Mouse (Mus musculus): ENCODE data around the gene Nxnl1. TPM values are rescaled to one million over a fixed set of nuclear protein-coding genes. Genes with fewer than 3 reads are reported as not detected.

The Nxnl1 gene
- polyA plus RNA-seq, 1 experiment from 2014 or later = 0.06 TPM

DNA sequence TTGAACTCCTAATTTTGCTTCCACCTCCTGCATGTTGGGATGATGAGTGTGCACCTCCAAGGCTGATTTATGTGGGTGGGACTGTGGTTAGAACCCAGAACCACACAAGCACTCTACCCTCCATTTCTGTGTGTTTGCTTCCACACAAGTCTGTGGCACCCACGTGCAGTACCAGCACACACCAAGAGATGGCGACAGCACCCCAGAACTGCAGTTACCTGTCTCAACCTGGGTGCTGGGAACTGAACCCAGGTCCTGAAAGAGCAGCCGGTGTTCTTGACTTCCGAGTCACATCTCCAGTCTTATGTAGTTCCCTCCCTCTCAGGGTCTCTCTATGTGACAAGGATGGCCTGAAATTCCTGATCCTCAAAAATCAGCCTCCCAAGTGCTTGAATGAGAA lies 2.4 kb downstream of the Nxnl1 start:
- Histone ChIP-seq H3K4me3 (no peak overlapping the region), H3K4me1 (replicated peaks) (peaks cover 20% of the 10 kb centered on the region), H3K9me3 (no peaks in the 10 kb centered on the region; the same call in 1 of the 2 replicates), H3K27ac (replicated peaks) (no peak overlapping the region), H3K9ac (no peak overlapping the region), H3K4me2 (no peak overlapping the region), H3K27me3 (peaks cover 48% of the 10 kb centered on the region), H3K36me3 (no peaks in the 10 kb centered on the region)
- 91% methylated on average over 4 of the region's 4 CpGs for WGBS
- ATAC-seq (ENCODE audit: low FRiP score, low read depth) = no peak

DNA sequence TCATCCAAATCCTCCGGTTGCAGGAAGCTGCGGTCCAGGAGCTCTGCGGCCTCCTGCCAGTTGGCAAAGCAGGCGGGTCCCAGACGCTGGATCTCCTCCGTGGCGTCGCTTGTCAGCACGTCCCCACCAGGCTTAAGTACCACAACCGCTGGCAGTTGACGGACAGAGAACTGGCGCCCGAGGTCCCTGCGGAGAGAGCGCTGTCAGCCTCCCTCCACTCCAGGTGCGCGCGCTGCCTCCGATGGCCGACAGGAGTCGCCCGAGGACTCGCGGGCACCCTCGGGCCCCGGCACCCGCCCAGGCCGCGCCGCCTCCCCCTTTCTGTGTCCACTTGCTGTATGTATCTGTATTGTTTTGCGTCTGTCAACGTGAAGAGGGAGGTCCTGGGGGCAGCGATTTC lies 3.6 kb downstream of the Nxnl1 start:
- Histone ChIP-seq H3K27ac (replicated peaks) (no peak overlapping the region), H3K9ac (peak overlapping the region; percentile 40), H3K27me3 (peaks cover 60% of the 10 kb centered on the region), H3K4me1 (replicated peaks) (peaks cover 20% of the 10 kb centered on the region), H3K4me3 (peak overlapping the region; percentile 30), H3K9me3 (no peaks in the 10 kb centered on the region; the same call in 1 of the 2 replicates), H3K4me2 (peak overlapping the region; percentile 54), H3K36me3 (no peaks in the 10 kb centered on the region)
- WGBS = under 1% methylated on average over 33 of the region's 33 CpGs
- no peak for ATAC-seq (ENCODE audit: low FRiP score, low read depth)

GRCm38 (mm10) chr8:71561401-71561800 lies 5.0 kb downstream of the Nxnl1 start:
- Histone ChIP-seq H3K36me3 (no peaks in the 10 kb centered on the region), H3K9me3 (no peaks in the 10 kb centered on the region; the same call in 1 of the 2 replicates), H3K9ac (no peak overlapping the region), H3K27me3 (peaks cover 74% of the 10 kb centered on the region), H3K27ac (replicated peaks) (no peak overlapping the region), H3K4me3 (no peak overlapping the region), H3K4me1 (replicated peaks) (peaks cover 20% of the 10 kb centered on the region), H3K4me2 (no peak overlapping the region)
- no peak for ATAC-seq (ENCODE audit: low FRiP score, low read depth)
- 4% methylated on average over 15 of the region's 15 CpGs for WGBS

DNA sequence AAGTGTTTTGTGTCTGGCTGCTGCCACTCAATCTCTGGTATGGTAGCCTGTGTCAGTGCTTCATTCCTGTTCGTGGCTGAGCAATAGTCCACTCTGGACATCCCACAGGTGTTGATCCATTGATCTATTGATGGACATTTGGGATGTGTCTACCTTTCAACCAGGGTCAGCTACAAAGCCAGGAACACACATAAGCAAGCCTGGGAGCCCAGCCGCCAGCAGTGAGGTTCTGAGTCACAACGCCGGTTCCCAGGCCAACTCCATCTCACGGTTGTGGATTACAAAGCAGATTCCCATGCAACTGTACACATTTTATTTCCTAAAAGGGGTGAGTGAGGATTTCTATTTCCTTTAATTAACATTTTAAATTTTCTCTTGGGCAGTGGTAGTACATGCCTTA lies 5.6 kb downstream of the Nxnl1 start:
- H3K4me2 ChIP-seq = no peak overlapping the region
- no peak for ATAC-seq (ENCODE audit: low FRiP score, low read depth)
- WGBS = 84% methylated on average over 5 of the region's 5 CpGs
- no peaks in the 10 kb centered on the region for H3K36me3 ChIP-seq
- H3K9ac ChIP-seq = no peak overlapping the region
- peaks cover 80% of the 10 kb centered on the region for H3K27me3 ChIP-seq
- H3K9me3 ChIP-seq = no peaks in the 10 kb centered on the region; the same call in 1 of the 2 replicates
- peaks cover 20% of the 10 kb centered on the region for H3K4me1 ChIP-seq (replicated peaks)
- no peak overlapping the region for H3K27ac ChIP-seq (replicated peaks)
- no peak overlapping the region for H3K4me3 ChIP-seq

DNA sequence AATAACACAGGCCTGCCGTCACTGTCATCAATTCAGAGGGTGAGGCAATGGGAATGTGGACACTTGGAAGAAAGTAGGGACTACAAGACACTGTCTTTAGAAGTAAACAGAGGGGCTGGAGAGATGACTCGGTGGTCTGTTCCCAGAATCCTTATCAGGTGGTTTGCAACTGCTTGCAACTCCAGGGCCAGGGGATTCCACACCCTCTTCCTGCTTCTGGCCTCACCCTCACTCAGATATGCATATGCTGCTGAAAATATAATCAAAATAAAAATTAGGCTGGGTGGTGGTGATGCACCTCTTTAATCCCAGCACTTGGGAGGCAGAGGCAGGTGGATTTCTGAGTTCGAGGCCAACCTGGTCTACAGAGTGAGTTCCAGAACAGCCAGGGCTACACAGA lies 6.3 kb downstream of the Nxnl1 start:
- no peak overlapping the region for H3K4me3 ChIP-seq
- H3K4me1 ChIP-seq (replicated peaks) = peaks cover 20% of the 10 kb centered on the region
- H3K9ac ChIP-seq = no peak overlapping the region
- H3K27me3 ChIP-seq = peaks cover 81% of the 10 kb centered on the region
- H3K36me3 ChIP-seq = no peaks in the 10 kb centered on the region
- WGBS = 84% methylated on average over 3 of the region's 3 CpGs
- no peak overlapping the region for H3K4me2 ChIP-seq
- no peak overlapping the region for H3K27ac ChIP-seq (replicated peaks)
- no peak for ATAC-seq (ENCODE audit: low FRiP score, low read depth)
- no peaks in the 10 kb centered on the region; the same call in 1 of the 2 replicates for H3K9me3 ChIP-seq

DNA sequence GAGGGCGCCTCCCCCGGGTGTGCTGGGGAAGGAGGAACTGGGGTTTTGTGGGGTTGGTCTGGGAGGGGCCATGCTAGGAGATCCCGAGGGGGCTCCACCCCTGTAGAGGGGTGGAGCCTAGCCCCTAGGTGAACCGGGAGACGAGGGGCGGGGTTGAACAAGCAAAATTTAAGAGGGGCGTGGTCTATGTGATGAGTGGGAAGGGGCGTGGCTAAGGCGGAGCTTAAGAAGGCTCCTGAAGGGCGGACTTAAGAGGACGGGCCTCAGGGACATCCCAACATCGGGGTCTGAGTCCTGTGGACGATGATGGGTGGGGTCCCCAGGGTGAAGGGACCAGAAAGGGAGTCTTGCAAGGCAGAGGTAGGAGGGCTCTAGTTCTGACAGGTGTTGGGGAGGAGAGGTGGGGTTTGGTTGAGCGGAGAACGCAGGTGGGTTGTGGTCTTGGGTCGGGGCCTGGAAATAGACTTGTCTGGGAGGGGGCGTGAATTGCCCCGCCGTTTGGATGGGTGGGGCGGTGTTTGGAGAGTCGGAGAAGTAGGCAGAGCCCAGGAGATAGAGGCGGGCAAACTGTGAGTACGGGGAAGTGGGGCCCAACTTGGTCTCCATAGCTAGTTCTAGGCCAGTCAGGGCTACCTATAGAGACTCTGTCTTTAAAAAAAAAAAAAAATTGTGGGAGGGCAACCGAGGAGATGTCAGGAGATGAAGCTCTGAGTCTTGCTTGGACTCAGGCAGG lies 7.3 kb downstream of the Nxnl1 start:
- H3K4me3 ChIP-seq = peak overlapping the region; percentile 25
- H3K27ac ChIP-seq (replicated peaks) = no peak overlapping the region
- H3K4me2 ChIP-seq = peak overlapping the region; percentile 46
- no peak for ATAC-seq (ENCODE audit: low FRiP score, low read depth)
- H3K36me3 ChIP-seq = no peaks in the 10 kb centered on the region
- H3K27me3 ChIP-seq = peaks cover 84% of the 10 kb centered on the region
- 4% methylated on average over 24 of the region's 24 CpGs for WGBS
- H3K9me3 ChIP-seq = no peaks in the 10 kb centered on the region; the same call in 1 of the 2 replicates
- H3K9ac ChIP-seq = no peak overlapping the region
- peaks cover 20% of the 10 kb centered on the region for H3K4me1 ChIP-seq (replicated peaks)

DNA sequence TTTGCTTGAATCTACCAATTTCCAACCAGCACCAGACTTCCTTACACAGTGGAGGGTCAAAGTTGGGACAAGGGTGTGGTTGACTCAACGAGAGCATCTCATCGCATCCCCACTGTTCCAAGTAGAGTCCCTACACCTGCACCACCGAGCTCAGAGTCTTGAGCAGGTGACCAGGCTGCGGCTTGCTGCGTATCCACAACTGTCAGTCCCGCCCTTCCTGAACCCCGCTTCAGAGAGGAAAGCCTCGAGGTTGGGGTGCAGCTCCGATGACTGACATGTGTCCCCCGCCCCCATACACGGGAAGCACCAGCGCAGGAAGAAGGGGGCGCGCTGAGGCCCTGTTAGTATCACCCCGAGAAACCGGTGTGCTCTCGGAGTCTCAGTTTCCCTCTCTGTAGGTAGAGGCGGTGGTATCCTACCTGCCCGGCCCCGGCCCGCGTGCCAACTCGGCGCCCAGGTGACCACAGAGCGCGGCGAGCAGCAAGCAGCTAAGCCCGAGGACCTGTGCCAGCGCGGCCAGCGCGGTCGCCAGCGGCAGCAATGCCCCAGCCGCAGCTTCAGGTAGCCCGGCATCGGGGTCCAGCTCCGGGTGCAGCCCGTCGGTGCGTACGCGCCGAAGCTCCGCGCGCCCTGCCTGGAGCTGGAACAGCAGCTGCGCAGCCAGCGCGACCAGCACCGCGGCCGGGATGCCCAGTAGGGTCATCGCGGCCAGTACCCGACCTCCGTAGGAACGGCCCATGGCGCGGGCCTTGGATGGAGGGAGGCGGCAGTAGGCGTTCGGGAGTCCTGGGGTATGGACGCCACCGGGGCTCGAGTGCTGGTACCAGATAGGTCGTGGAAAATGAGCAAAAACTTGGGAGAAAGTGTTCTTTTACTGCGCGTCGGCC lies 8.1 kb downstream of the Nxnl1 start, which contains the start of gene Tmem221:
TSS of gene Tmem221 (minus strand) at position 801 of the 887 bp plus-strand sequence.
- ATAC-seq (ENCODE audit: low FRiP score, low read depth) = no peak

GRCm38 (mm10) chr8:71554644-71555043 lies 11.8 kb downstream of the Nxnl1 start:
- peaks cover 42% of the 10 kb centered on the region for H3K27me3 ChIP-seq
- H3K9ac ChIP-seq = no peak overlapping the region
- no peak for ATAC-seq (ENCODE audit: low FRiP score, low read depth)
- H3K4me3 ChIP-seq = no peak overlapping the region
- no peak overlapping the region for H3K27ac ChIP-seq (replicated peaks)
- no peaks in the 10 kb centered on the region for H3K9me3 ChIP-seq
- 81% methylated on average over 2 of the region's 2 CpGs for WGBS
- H3K36me3 ChIP-seq = no peaks in the 10 kb centered on the region
- peaks cover 11% of the 10 kb centered on the region for H3K4me1 ChIP-seq (replicated peaks)
- H3K4me2 ChIP-seq = no peak overlapping the region

More for the DNA sequence above, 8.1 kb downstream of the Nxnl1 start, which contains the start of gene Tmem221:
- Histone ChIP-seq H3K4me3 (peak within 1 kb of the TSS; percentile 25), H3K9ac (no peak within 1 kb of the TSS), H3K27ac (replicated peaks) (no peak within 1 kb of the TSS), H3K4me2 (peak within 1 kb of the TSS; percentile 46), H3K9me3 (no peaks in the 10 kb centered on the region), H3K4me1 (replicated peaks) (peaks cover 20% of the 10 kb centered on the region), H3K36me3 (no peaks in the 10 kb centered on the region), H3K27me3 (peaks cover 79% of the 10 kb centered on the region)
- WGBS = 4% methylated on average over 70 of the region's 70 CpGs

DNA sequence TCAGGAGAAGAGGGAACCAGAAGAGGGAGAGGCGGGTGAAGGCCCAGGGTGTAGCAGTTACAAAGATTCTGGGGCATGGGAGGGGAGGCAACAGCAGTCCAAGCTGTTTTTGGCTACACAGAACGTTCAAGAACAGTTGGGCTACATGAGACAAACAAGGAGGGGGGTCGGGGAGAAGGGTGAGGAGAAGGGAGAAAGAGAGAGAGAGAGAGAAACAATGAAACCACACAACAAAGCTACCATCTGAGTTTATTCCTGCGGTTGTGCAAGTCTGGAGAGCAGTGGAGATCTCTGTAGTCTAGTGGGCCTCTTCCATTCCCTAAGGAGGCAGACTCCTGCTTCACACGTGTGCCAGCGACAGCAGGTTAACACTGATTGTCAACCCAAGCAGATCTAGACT lies 12.4 kb downstream of the Nxnl1 start:
- H3K4me3 ChIP-seq = no peak overlapping the region
- ATAC-seq (ENCODE audit: low FRiP score, low read depth) = no peak
- H3K36me3 ChIP-seq = no peaks in the 10 kb centered on the region
- H3K4me1 ChIP-seq (replicated peaks) = peaks cover 9% of the 10 kb centered on the region
- no peak overlapping the region for H3K9ac ChIP-seq
- WGBS = 68% methylated on average over 6 of the region's 6 CpGs
- peaks cover 36% of the 10 kb centered on the region for H3K27me3 ChIP-seq
- H3K9me3 ChIP-seq = no peaks in the 10 kb centered on the region
- no peak overlapping the region for H3K27ac ChIP-seq (replicated peaks)
- H3K4me2 ChIP-seq = no peak overlapping the region

GRCm38 (mm10) chr8:71552770-71553169 lies 13.6 kb downstream of the Nxnl1 start:
- 70% methylated on average over 6 of the region's 6 CpGs for WGBS
- peaks cover 5% of the 10 kb centered on the region; the same call in 1 of the 2 replicates for H3K36me3 ChIP-seq
- H3K9ac ChIP-seq = no peak overlapping the region
- H3K9me3 ChIP-seq = no peaks in the 10 kb centered on the region
- no peaks in the 10 kb centered on the region for H3K4me1 ChIP-seq (replicated peaks)
- no peak overlapping the region for H3K27ac ChIP-seq (replicated peaks)
- H3K4me2 ChIP-seq = no peak overlapping the region
- H3K27me3 ChIP-seq = peaks cover 24% of the 10 kb centered on the region
- no peak overlapping the region for H3K4me3 ChIP-seq
- no peak for ATAC-seq (ENCODE audit: low FRiP score, low read depth)

GRCm38 (mm10) chr8:71550754-71551153 lies 15.6 kb downstream of the Nxnl1 start:
- H3K4me1 ChIP-seq (replicated peaks) = no peaks in the 10 kb centered on the region
- H3K27ac ChIP-seq (replicated peaks) = no peak overlapping the region
- peaks cover 15% of the 10 kb centered on the region for H3K36me3 ChIP-seq
- no peak for ATAC-seq (ENCODE audit: low FRiP score, low read depth)
- no peaks in the 10 kb centered on the region for H3K9me3 ChIP-seq
- 0 out of 2 replicates have a peak, but pooled peaks cover 4% of the 10 kb centered on the region for H3K27me3 ChIP-seq
- no peak overlapping the region for H3K4me2 ChIP-seq
- 70% methylated on average over 7 of the region's 7 CpGs for WGBS
- no peak overlapping the region for H3K4me3 ChIP-seq
- H3K9ac ChIP-seq = no peak overlapping the region

- Histone ChIP-seq H3K4me3 (no peak overlapping the region), H3K27ac (replicated peaks) (no peak overlapping the region), H3K4me2 (no peak overlapping the region), H3K36me3 (peaks cover 18% of the 10 kb centered on the region), H3K27me3 (no peaks in the 10 kb centered on the region), H3K9ac (no peak overlapping the region), H3K9me3 (no peaks in the 10 kb centered on the region), H3K4me1 (replicated peaks) (peaks cover 10% of the 10 kb centered on the region)
- 89% methylated on average over 7 of the region's 7 CpGs for WGBS
- ATAC-seq (ENCODE audit: low FRiP score, low read depth) = no peak
Measured at GRCm38 (mm10) chr8:71547590-71547989, 18.8 kb downstream of the Nxnl1 start.
